Mouse (Mus musculus) ovary, adult 2 months (tissue): ENCODE results near the gene Pcnx4. TPM values are rescaled to one million over a fixed set of nuclear protein-coding genes. Genes with fewer than 3 reads are reported as not detected.

Experiments
- polyA plus RNA-seq: library from polyadenylated mRNA; depleted of rRNA; stranded (reverse); fragments of >200 nt; gene quantifications from 2 replicates; pipeline ENCODE4 v1.2.3, GENCODE M21; 2012; rRNA removed

Gene Pcnx4
- 3.7 and 3.8 TPM in 2 replicates for polyA plus RNA-seq

GRCm38 (mm10) chr12:72536021-72536597 lies at the start of gene Pcnx4:
Pcnx4 (plus strand) TSS chr12:72536383.

Other genes starting within 250 kb of the Pcnx4 start
- gene Rtn1, start 127.3 kb upstream of the Pcnx4 start, polyA plus RNA-seq, result 23.6 and 28.9 TPM in 2 replicates
- gene Lrrc9, start 94.5 kb upstream of the Pcnx4 start, polyA plus RNA-seq, result 0.16 and 0.30 TPM in 2 replicates
- 0.37 TPM in 1 of 2 replicates, not detected in the other for gene Gm4756, start 113.3 kb downstream of the Pcnx4 start, polyA plus RNA-seq
- gene Dhrs7, start 128.5 kb downstream of the Pcnx4 start, polyA plus RNA-seq, result 51.7 and 66.1 TPM in 2 replicates
- 23.2 and 25.5 TPM in 2 replicates for gene Ppm1a, start 221.1 kb downstream of the Pcnx4 start, polyA plus RNA-seq